Mouse (Mus musculus) cerebellum, postnatal 4 days (tissue): Measurements from ENCODE around the gene Gm45717.

Experiments
- DNase-seq, 2 experiments: peaks; one replicate each; pipeline ENCODE4 v3.0.0; 2022; ENCODE audit warnings: low spot score in 2 of 2, mixed read lengths in 1 of 2

The Gm45717 gene

GRCm38 (mm10) chr7:140943356-140943755 lies 12.4 kb downstream of the Gm45717 start:
- DNase-seq = no peak

- no peak for DNase-seq
These were observed 12.9 kb downstream of the Gm45717 start for GRCm38 (mm10) chr7:140942811-140943210.

DNA sequence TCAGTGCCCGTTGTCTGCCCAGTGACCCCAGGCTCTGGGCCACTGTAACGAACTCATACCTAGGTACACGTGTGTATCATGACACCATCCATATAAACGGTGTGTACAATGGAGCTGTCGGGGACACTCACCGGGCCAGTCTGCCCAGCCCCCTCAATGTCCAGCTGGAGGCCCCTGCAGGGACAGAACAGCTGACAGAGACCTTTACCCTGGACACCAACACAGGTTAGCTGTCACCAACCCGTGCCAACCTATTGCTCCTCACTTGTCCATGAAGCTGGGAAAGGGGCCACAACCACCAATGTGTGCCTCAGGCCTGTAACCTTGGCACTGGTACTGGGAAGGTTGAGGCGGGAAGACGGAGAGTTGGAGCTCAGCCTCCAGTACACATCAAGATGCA lies 13.4 kb downstream of the Gm45717 start:
- DNase-seq = no peak

GRCm38 (mm10) chr7:140941222-140942051 lies 14.3 kb downstream of the Gm45717 start, which contains the start of gene Pgghg:
TSS of gene Pgghg (plus strand) at chr7:140941391.
- peak in 1 of 2 experiments; percentile 75 for DNase-seq

- no peak for DNase-seq
These were observed 16.0 kb downstream of the Gm45717 start for GRCm38 (mm10) chr7:140939669-140940171.

- DNase-seq = no peak
These were observed 16.8 kb downstream of the Gm45717 start for GRCm38 (mm10) chr7:140938896-140939295.

- DNase-seq = no peak
These were observed 17.3 kb downstream of the Gm45717 start for GRCm38 (mm10) chr7:140938436-140938835.

GRCm38 (mm10) chr7:140927181-140927580 lies 28.6 kb downstream of the Gm45717 start:
- no peak for DNase-seq

- no peak for DNase-seq
These were observed 32.5 kb downstream of the Gm45717 start for GRCm38 (mm10) chr7:140923070-140923775.

DNA sequence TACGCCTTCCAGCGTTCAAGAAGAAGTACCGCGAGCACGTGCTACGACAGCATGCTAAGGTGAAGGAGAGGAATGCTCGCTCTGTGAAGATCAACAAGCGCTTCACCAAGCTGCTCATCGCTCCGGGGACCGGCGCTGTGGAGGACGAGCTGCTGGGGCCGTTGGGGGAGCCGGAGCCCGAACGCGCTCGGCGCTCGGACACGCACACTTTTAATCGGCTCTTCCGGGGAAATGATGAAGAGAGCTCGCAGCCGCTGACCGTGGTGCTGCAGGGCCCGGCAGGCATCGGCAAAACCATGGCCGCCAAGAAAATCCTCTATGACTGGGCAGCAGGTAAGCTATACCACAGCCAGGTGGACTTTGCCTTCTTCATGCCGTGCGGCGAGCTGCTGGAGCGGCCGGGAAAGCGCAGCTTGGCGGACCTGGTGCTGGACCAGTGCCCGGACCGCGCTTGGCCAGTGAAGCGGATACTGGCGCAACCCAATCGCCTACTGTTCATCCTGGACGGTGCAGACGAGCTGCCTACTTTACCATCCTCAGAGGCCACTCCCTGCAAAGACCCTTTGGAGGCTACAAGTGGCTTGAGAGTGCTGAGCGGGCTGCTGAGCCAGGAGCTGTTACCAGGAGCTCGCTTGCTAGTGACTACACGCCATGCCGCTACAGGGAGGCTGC lies 33.2 kb downstream of the Gm45717 start:
- DNase-seq = peak in 1 of 2 experiments; percentile 61

- no peak for DNase-seq
These were observed 34.3 kb downstream of the Gm45717 start for GRCm38 (mm10) chr7:140921225-140921975.

GRCm38 (mm10) chr7:140920418-140921029 lies 35.2 kb downstream of the Gm45717 start, which contains the start of gene Nlrp6:
TSS of gene Nlrp6 (plus strand) at chr7:140920902.
- no peak for DNase-seq

GRCm38 (mm10) chr7:140919911-140920310 lies 35.8 kb downstream of the Gm45717 start:
- DNase-seq = no peak

DNA sequence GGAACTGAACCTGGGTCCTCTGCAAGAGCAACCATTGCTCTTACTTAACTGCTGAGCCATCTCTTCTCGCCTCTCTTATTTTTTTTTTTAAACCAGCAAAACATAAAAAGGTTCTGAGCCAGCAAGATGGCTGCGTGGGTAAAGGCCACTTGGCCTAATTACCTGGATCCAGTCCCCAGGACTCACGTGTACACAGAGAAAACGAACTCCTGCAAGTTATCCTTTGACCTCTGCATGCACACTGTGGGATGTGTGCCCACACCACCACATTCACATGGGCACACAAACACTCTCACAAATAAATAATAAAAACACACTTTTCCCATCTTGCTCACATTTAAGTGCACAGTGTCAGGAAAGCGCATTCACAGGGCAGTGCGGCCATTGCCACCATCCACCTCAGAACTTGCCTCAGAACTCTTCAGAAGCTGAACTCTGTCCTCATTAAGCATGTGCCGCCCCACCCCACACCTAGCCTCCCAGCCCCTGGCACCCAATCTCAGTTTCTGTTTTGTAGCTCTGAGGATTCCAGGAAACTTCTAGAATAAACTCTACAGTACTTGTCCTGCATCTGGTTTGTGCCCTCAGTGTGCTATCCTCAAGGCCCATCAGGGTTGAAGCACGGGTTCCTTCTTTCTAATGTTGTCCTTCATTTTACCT lies 41.6 kb downstream of the Gm45717 start:
- DNase-seq = no peak

DNA sequence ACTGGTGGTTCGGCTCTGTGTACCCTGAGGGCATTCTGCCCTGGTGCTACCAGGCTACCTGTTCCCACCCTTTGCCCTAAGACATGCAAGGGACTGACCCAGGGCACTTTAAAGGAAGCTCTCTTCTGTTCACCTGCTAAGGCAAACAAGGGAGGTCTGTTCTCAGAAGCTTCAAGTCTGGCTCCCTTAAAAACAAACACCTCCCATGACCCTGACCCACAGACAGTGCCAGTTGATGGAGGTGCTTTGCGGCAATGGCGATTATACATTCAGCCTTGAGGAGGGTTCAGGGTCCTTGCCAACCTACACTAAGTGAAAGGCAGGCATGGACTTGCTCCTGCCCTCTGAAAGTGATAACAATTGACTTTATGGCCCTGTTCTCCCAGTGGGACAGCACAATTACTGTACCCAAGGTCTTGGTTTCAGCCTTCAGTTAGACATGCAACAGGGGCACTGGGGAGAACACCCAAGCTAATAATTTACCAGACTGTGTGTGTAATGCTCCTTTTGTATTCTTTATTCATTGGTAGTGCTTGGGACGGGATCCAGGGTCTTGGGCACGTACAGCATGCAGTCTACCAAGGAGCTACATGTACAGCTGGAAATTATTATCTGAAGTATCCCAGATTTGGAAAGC lies 42.8 kb downstream of the Gm45717 start:
- DNase-seq = no peak

- DNase-seq = no peak
These were observed 43.4 kb downstream of the Gm45717 start for GRCm38 (mm10) chr7:140912293-140912692.

DNA sequence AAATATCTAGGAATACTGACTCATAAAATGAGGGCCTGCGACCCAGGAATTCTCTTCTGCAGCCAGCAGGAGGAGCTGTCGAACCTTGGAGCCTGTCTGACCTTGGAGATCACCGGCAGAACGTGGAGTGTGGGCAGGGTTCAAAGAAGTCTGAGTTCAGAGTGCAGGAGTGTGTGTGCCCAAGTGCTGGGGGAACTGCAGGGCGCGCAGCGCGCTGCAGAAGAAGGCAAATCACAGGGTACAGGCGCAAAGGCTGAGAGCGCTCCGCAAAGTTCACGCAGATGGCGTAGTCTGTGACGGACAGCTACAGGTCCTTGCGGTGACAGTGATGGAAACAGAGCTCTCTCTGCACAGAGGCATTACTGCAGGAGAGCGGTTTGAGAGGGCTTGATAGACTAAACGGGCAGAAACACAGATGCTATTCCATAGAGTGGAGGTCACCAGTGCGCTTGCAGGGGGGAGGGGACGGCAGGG lies 47.1 kb downstream of the Gm45717 start:
- peak; percentile 50 to 76 for DNase-seq

DNA sequence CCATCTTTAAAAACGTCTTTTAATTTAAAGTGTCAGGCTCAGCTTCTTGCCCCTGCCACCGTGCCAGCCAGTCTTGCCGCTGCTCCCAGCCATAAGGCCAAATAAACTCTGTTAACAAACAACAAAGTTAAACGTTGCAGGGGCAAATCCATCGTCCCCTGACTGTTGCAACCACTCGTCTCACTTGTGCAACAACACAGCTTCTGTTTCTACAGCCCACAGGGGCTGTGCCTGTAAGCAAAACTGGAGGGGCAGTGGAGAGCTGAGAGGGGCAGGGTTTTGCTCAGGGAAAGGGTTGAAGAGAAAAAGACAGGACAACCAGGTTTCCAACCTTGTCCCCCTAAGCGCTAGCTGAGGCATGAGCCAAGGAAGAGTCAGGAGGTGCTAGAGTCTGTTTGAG lies 47.6 kb downstream of the Gm45717 start:
- no peak for DNase-seq

- DNase-seq = no peak
These were observed 48.0 kb downstream of the Gm45717 start for GRCm38 (mm10) chr7:140907697-140908096.

- no peak for DNase-seq
These were observed 48.6 kb downstream of the Gm45717 start for GRCm38 (mm10) chr7:140907131-140907530.
